Mouse (Mus musculus) G1E (cell line): Measurements from ENCODE around the gene Acox3. TPM values are rescaled to one million over a fixed set of nuclear protein-coding genes. Genes with fewer than 3 reads are reported as not detected.

Experiments
- ATAC-seq: 2 replicates; pipeline ENCODE4 v1.8.0; 2016; ENCODE audit warnings: mild to moderate bottlenecking; ENCODE audit not compliant: insufficient number of reproducible peaks, poor library complexity, low FRiP score, severe bottlenecking; ENCODE audit errors: extremely low read depth
- DNase-seq: peaks from one replicate; pipeline ENCODE4 v3.0.0; 2012; ENCODE audit warnings: low spot score
- H3K27me3 ChIP-seq: 2 replicates; pipeline ENCODE4 v1.6.1; 2012; ENCODE audit warnings: mild to moderate bottlenecking, low read length, inconsistent platforms; ENCODE audit not compliant: insufficient read depth
- H3K36me3 ChIP-seq: replicated peaks from 2 replicates; pipeline ENCODE3; 2012; ENCODE audit warnings: mild to moderate bottlenecking, inconsistent platforms
- H3K4me1 ChIP-seq: 2 replicates; pipeline ENCODE4 v1.6.1; 2012; ENCODE audit warnings: low read depth, low read length, inconsistent platforms, mixed read lengths; ENCODE audit not compliant: insufficient read depth
- H3K4me3 ChIP-seq: 2 replicates; pipeline ENCODE4 v1.5.1; 2012; ENCODE audit warnings: low read depth, mild to moderate bottlenecking, inconsistent platforms, low read length, moderate library complexity, mixed read lengths
- H3K9me3 ChIP-seq: replicated peaks from 2 replicates; pipeline ENCODE4 v1.6.1; 2012; ENCODE audit warnings: inconsistent platforms
- CTCF ChIP-seq: IDR thresholded peaks from 2 replicates; pipeline ENCODE4 v1.5.1; 2012; ENCODE audit warnings: low read depth, low read length, inconsistent platforms, mixed read lengths
- GATA1 ChIP-seq: IDR thresholded peaks from 2 replicates; pipeline ENCODE4 v1.6.1; 2012; ENCODE audit warnings: borderline replicate concordance, low read length, inconsistent platforms, mixed read lengths
- GATA2 ChIP-seq: IDR thresholded peaks from 2 replicates; pipeline ENCODE4 v1.6.1; 2012; ENCODE audit warnings: low read depth, low read length, inconsistent platforms, borderline replicate concordance
- POLR2AphosphoS5 ChIP-seq: IDR thresholded peaks from 2 replicates; pipeline ENCODE4 v1.6.1; 2012; ENCODE audit warnings: low read depth, low read length, inconsistent platforms; ENCODE audit not compliant: insufficient replicate concordance
- TAL1 ChIP-seq: conservative IDR thresholded peaks from 2 replicates; pipeline ENCODE4 v1.6.1; 2012; ENCODE audit warnings: low read depth, low read length, inconsistent platforms, mixed read lengths
- polyA plus RNA-seq: library from polyadenylated mRNA; stranded (reverse); fragments of >175 nt; gene quantifications from 2 replicates; pipeline ENCODE4 v1.2.3, GENCODE M21; 2012
- total RNA-seq, 2 experiments: library from RNA; stranded (forward) in 1 of 2; stranded (reverse) in 1 of 2; fragments of 200-1000 nt in 1 of 2; fragments of >200 nt in 1 of 2; fragmentation: Nextera tagmentation in 1 of 2; gene quantifications; 2 replicates each; pipeline ENCODE4 v1.2.3; 2014 to 2017

Gene Acox3
- total and polyA plus RNA-seq, 3 experiments: 8.5 to 51.8 (median 41.2) TPM

GRCm38 (mm10) chr5:35591497-35591896 is 8.7 kb downstream of the Acox3 start:
- no peak for TF ChIP-seq TAL1
- no peak for TF ChIP-seq POLR2AphosphoS5
- no peak for TF ChIP-seq GATA1
- no peak for TF ChIP-seq CTCF
- no peak for TF ChIP-seq GATA2
- no peaks in the 10 kb centered on the region for H3K4me1 ChIP-seq

DNA sequence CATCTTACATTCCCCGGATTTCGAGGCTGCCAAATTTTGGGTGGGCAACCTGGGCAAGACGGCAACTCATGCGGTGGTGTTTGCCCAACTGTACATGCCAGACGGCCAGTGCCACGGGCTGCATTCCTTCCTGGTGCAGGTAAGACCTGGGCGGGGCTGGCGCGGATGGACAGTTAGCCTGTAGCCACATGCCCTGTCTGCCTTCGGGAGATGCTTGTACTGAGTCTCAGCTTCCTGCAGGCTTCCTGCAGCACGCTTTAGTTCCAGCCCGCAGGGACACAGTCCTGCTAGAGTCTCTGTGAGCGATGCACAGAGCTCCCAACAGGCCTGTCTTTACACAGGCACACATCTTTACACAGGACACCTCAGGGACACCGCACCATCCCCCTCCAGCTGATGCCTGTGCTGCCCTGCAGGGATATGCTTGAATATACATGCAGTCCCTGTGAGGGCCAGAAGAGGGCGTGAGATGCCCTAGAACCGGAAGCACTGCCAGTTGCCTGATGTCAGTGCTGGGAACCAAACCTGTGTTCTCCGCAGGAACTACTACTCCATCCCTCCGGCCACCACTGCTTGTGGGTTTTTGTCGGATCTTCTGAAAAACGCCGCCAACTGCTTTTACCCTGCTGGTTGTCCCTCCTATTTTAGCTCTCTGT is 9.4 kb downstream of the Acox3 start:
- no peak overlapping the region for H3K4me3 ChIP-seq
- H3K36me3 ChIP-seq: peaks cover 93% of the 10 kb centered on the region
- 0 out of 2 replicates have a peak, but pooled peaks cover 3% of the 10 kb centered on the region for H3K9me3 ChIP-seq
- DNase-seq (no peak), ATAC-seq (no peak)
- H3K27me3 ChIP-seq: no peaks in the 10 kb centered on the region
- H3K4me1 ChIP-seq: no peaks in the 10 kb centered on the region
- TF ChIP-seq TAL1 (no peak), CTCF (0 out of 2 replicates have a peak, but pooled peaks have one; percentile 15)

More at GRCm38 (mm10) chr5:35591497-35591896, 8.7 kb downstream of the Acox3 start:
- no peak for ATAC-seq
- no peak for DNase-seq
- Histone ChIP-seq H3K4me3 (no peak overlapping the region), H3K27me3 (no peaks in the 10 kb centered on the region), H3K9me3 (0 out of 2 replicates have a peak, but pooled peaks cover 3% of the 10 kb centered on the region), H3K36me3 (peaks cover 93% of the 10 kb centered on the region)

DNA sequence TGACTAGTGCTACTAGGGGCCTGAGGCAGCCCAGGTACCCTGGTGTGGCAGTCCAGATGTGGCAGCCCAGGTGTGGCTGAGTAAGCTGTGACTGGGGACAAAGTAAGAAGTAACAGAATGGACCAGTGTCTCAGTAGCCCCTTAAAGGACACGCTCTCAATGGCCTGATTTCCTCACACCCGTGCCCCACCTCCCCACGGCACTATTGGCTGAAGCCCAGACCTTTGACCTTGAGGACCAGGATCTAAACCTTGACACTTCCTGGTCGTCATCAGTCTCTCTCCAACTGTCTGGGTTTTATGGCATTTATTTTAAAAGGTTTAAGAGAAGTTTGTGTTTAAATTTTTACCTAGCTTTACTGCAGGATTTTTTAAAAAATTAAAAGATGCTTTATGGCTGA is 10.0 kb downstream of the Acox3 start:
- H3K4me1 ChIP-seq: no peaks in the 10 kb centered on the region
- DNase-seq: no peak
- no peak for ATAC-seq
- TF ChIP-seq CTCF (no peak), GATA2 (no peak), TAL1 (no peak), POLR2AphosphoS5 (no peak), GATA1 (no peak)
- H3K9me3 ChIP-seq: 0 out of 2 replicates have a peak, but pooled peaks cover 3% of the 10 kb centered on the region
- no peak overlapping the region for H3K4me3 ChIP-seq
- H3K36me3 ChIP-seq: peaks cover 93% of the 10 kb centered on the region
- no peaks in the 10 kb centered on the region for H3K27me3 ChIP-seq

- peaks cover 93% of the 10 kb centered on the region for H3K36me3 ChIP-seq
- H3K9me3 ChIP-seq: peaks cover 6% of the 10 kb centered on the region
- DNase-seq: no peak
- TF ChIP-seq GATA2 (no peak), GATA1 (no peak), TAL1 (no peak)
- H3K4me3 ChIP-seq: no peak overlapping the region
- no peaks in the 10 kb centered on the region for H3K4me1 ChIP-seq
- no peaks in the 10 kb centered on the region for H3K27me3 ChIP-seq
- ATAC-seq: no peak
Measured at GRCm38 (mm10) chr5:35593272-35593671, 10.4 kb downstream of the Acox3 start.

DNA sequence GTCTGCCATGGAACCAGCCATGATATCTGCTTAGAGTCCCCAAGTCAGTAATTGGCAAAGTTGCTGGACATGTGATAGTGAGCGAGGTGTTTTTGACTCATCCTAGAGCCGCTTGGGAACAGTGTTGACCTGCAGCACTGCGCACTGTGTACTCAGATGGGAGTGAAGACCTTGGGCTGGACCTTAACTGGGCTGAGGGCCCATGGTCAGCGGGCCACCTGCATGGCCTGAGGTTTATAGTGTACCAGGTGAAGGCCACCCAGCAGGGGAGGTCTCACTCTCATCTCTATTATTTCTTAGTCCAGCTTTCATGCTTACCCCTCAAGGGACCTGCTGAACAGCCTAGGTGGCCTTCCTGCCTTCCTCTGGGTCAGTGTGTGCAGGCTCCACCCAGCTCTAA is 11.9 kb downstream of the Acox3 start:
- H3K4me3 ChIP-seq: no peak overlapping the region
- H3K27me3 ChIP-seq: no peaks in the 10 kb centered on the region
- TF ChIP-seq CTCF: 0 out of 2 replicates have a peak, but pooled peaks have one; percentile 3
- no peak for TF ChIP-seq POLR2AphosphoS5
- no peak for TF ChIP-seq GATA1
- TF ChIP-seq GATA2: no peak
- no peak for ATAC-seq
- peaks cover 10% of the 10 kb centered on the region for H3K9me3 ChIP-seq
- no peaks in the 10 kb centered on the region for H3K4me1 ChIP-seq
- peaks cover 92% of the 10 kb centered on the region for H3K36me3 ChIP-seq
- no peak for DNase-seq

DNA sequence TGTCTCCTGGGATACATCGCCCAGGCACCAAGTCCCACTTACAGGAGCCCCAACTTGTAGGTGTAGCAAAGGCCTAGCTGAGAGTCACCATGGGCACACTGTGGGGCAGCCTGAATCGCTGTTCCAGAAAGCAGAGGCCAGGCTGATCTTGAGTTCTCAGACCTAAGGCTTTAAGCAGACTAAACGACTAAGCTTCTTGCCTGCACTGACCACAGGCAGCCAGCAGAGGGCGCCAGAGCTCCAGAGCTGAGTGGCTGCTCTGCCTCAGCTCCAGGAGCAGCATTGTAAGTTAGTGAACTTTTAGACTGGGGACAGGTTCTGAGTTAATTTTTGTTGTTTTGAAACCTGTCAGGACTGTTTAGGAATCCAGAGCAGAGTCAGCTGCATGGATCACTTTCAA is 12.9 kb downstream of the Acox3 start:
- Histone ChIP-seq H3K4me1 (no peaks in the 10 kb centered on the region), H3K4me3 (no peak overlapping the region), H3K36me3 (peaks cover 94% of the 10 kb centered on the region), H3K27me3 (no peaks in the 10 kb centered on the region), H3K9me3 (peaks cover 10% of the 10 kb centered on the region)
- ATAC-seq (no peak), DNase-seq (peak; percentile 69)
- peak; percentile 99 for TF ChIP-seq CTCF
- no peak for TF ChIP-seq GATA2
- no peak for TF ChIP-seq GATA1
